10 mouse cellular contexts compared by ENCODE assay signal in the genomic region with DNA sequence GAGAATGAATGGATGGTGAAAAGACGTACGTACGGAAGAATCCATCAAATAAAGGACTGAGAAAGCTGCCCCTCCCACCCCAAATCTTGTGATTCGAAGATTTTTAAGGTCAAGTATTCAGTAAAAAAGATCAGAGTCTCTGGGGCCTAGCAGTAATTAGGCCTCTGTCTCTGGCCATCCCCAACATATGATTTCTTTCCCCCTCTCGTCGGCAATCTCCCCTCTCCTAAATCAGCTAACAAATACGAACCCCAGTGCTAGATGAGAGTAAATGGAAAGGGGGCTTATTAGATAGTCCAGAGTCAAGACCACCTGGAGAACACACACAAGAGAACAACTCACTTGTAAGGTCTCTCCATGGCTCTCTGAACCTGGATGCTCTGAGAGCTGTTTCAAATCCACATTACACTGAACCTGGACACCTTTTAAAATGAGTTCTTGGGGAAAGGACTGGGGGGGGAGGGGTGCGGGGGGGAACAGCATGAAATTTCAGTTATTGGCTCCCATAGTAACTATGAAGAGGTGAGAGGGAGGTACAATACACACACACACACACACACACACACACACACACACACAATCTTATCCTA. TPM values are rescaled to one million over a fixed set of nuclear protein-coding genes. Genes with fewer than 3 reads are reported as not detected.
DNase-seq lines count a peak whose midpoint lies in the region; ATAC-seq and TF ChIP-seq lines count a peak whose summit lies in the region.
"Had no signal": no experiment of that assay in that cellular context is flagged by ENCODE, and none has a peak within 500 bp of the region (broad histone marks: within the 10 kb centered on the region; RNA-seq: fewer than 3 reads in every experiment).

No protein-coding gene starts in this region.

- peaks cover 14% of the 10 kb centered on the region for H3K36me3 ChIP-seq in heart, postnatal 0 days (replicated peaks; ENCODE audit: control insufficient read depth, insufficient read depth, low read length)
- H3K36me3 ChIP-seq in embryonic facial prominence, embryonic 12.5 days: peaks cover 13% of the 10 kb centered on the region
- H3K36me3 ChIP-seq in hindbrain, embryonic 12.5 days: peaks cover 14% of the 10 kb centered on the region
- peaks cover 15% of the 10 kb centered on the region for H3K36me3 ChIP-seq in midbrain, embryonic 13.5 days

- TF ChIP-seq CTCF in heart, postnatal 0 days (IDR thresholded peaks at IDR 0.05; ENCODE audit: low read depth): no peak
- no peak for TF ChIP-seq CTCF in lung, adult 2 months (IDR thresholded peaks at IDR 0.05; ENCODE audit: insufficient read depth, low read length)

- H3K27me3 ChIP-seq in heart, postnatal 0 days (ENCODE audit: control insufficient read depth, insufficient read depth, low read length): no peaks in the 10 kb centered on the region
- H3K27me3 ChIP-seq in embryonic facial prominence, embryonic 12.5 days: no peaks in the 10 kb centered on the region
- no peaks in the 10 kb centered on the region for H3K27me3 ChIP-seq in hindbrain, embryonic 12.5 days
- H3K27me3 ChIP-seq in midbrain, embryonic 13.5 days: no peaks in the 10 kb centered on the region

- H3K4me1 ChIP-seq in heart, postnatal 0 days (ENCODE audit: control insufficient read depth, insufficient read depth): peaks cover 32% of the 10 kb centered on the region
- H3K4me1 ChIP-seq in embryonic facial prominence, embryonic 12.5 days: peaks cover 64% of the 10 kb centered on the region
- H3K4me1 ChIP-seq in hindbrain, embryonic 12.5 days: peaks cover 71% of the 10 kb centered on the region
- H3K4me1 ChIP-seq in midbrain, embryonic 13.5 days (replicated peaks): peaks cover 78% of the 10 kb centered on the region
- peaks cover 15% of the 10 kb centered on the region for H3K4me1 ChIP-seq in lung, adult 2 months (ENCODE audit: control insufficient read depth, insufficient read depth, low read length)

- H3K4me3 ChIP-seq in heart, postnatal 0 days (ENCODE audit: low read depth, low read length): peak overlapping the region; percentile 86
- peak overlapping the region; percentile 65 for H3K4me3 ChIP-seq in embryonic facial prominence, embryonic 12.5 days
- H3K4me3 ChIP-seq in hindbrain, embryonic 12.5 days: peak overlapping the region; percentile 70
- peak overlapping the region; percentile 63 for H3K4me3 ChIP-seq in midbrain, embryonic 13.5 days (replicated peaks)
- no peak overlapping the region for H3K4me3 ChIP-seq in lung, adult 2 months (replicated peaks; ENCODE audit: extremely low read depth, low read depth, low read length)

- intact Hi-C loops in heart, postnatal 36 days (cut with DNase I): no loop called here

- H3K9ac ChIP-seq in heart, postnatal 0 days (replicated peaks; ENCODE audit: low read depth, low read length): peak overlapping the region; percentile 97
- H3K9ac ChIP-seq in embryonic facial prominence, embryonic 12.5 days: peak overlapping the region; percentile 86
- H3K9ac ChIP-seq in hindbrain, embryonic 12.5 days: peak overlapping the region; percentile 98
- H3K9ac ChIP-seq in midbrain, embryonic 13.5 days (replicated peaks): peak overlapping the region; percentile 90

- 75% methylated on average over 8 of the region's 8 CpGs for WGBS in heart, postnatal 0 days
- 48% methylated on average over 8 of the region's 8 CpGs for WGBS in embryonic facial prominence, embryonic 12.5 days
- WGBS in hindbrain, embryonic 12.5 days: 36% methylated on average over 8 of the region's 8 CpGs
- 3% methylated on average over 8 of the region's 8 CpGs for WGBS in midbrain, embryonic 13.5 days
- WGBS in lung, adult 2 months: 72% methylated on average over 8 of the region's 8 CpGs

- peak overlapping the region; percentile 99 for H3K27ac ChIP-seq in heart, postnatal 0 days (ENCODE audit: low read depth)
- H3K27ac ChIP-seq in embryonic facial prominence, embryonic 12.5 days: peak overlapping the region; percentile 97
- peak overlapping the region; percentile 99 for H3K27ac ChIP-seq in hindbrain, embryonic 12.5 days
- H3K27ac ChIP-seq in midbrain, embryonic 13.5 days: peak overlapping the region; percentile 99

- H3K9me3 ChIP-seq in heart, postnatal 0 days (replicated peaks; ENCODE audit: control insufficient read depth, low read length): no peaks in the 10 kb centered on the region
- H3K9me3 ChIP-seq in embryonic facial prominence, embryonic 12.5 days: no peaks in the 10 kb centered on the region
- no peaks in the 10 kb centered on the region for H3K9me3 ChIP-seq in hindbrain, embryonic 12.5 days (replicated peaks)
- no peaks in the 10 kb centered on the region for H3K9me3 ChIP-seq in midbrain, embryonic 13.5 days

- no peak for ATAC-seq in heart, postnatal 0 days (ENCODE audit: insufficient read depth, low read depth)
- ATAC-seq in embryonic facial prominence, embryonic 12.5 days (ENCODE audit: insufficient number of reproducible peaks, insufficient read depth, low FRiP score, low TSS enrichment): no peak
- no peak for ATAC-seq in hindbrain, embryonic 12.5 days (ENCODE audit: low FRiP score)
- ATAC-seq in midbrain, embryonic 13.5 days: no peak

- DNase-seq in heart, postnatal 0 days (ENCODE audit: low spot score): no peak
- no peak for DNase-seq in heart, postnatal 36 days
- DNase-seq in urinary bladder, postnatal 10 days (ENCODE audit: low spot score): no peak
- no peak for DNase-seq in frontal cortex, postnatal 10 days (ENCODE audit: low spot score in 2 of 2)
- DNase-seq in lung, adult 2 months: no peak
- DNase-seq: kidney, adult 18-20 months had no signal

- H3K4me2 ChIP-seq in heart, postnatal 0 days (ENCODE audit: low read depth, low read length): peak overlapping the region; percentile 87
- H3K4me2 ChIP-seq in embryonic facial prominence, embryonic 12.5 days (replicated peaks): peak overlapping the region; percentile 54
- peak overlapping the region; percentile 66 for H3K4me2 ChIP-seq in hindbrain, embryonic 12.5 days (replicated peaks)
- H3K4me2 ChIP-seq in midbrain, embryonic 13.5 days (replicated peaks): peak overlapping the region; percentile 83

- TF ChIP-seq POLR2A in lung, adult 2 months (IDR thresholded peaks at IDR 0.05; ENCODE audit: borderline replicate concordance, extremely low read depth, low read depth, low read length): no peak

- TF ChIP-seq EP300 in heart, postnatal 0 days (IDR thresholded peaks at IDR 0.05; ENCODE audit: low read depth): no peak

RNA-seq across cellular contexts. Expression of a gene that starts 2.3 kb away (rescaled TPM):
- total RNA-seq in heart, postnatal 0 days (2014; rRNA removed; ENCODE audit: low replicate concordance): 0.57 TPM in 1 of 2 replicates, not detected in the other
- 0.18 and 1.0 TPM in 2 replicates for polyA plus RNA-seq in heart, postnatal 0 days (2015; fragmentation: Nextera tagmentation; extraction: Ambion mirVana)
- total RNA-seq in heart, postnatal 36 days (2021): 1 to 10 TPM; 2.1 to 2.3 TPM
- polyA plus RNA-seq in embryonic facial prominence, embryonic 12.5 days (2016; fragmentation: Nextera tagmentation; extraction: Ambion mirVana): 0.51 and 0.63 TPM in 2 replicates
- 0.59 and 1.6 TPM in 2 replicates for polyA plus RNA-seq in hindbrain, embryonic 12.5 days (2016; fragmentation: Nextera tagmentation; extraction: Ambion mirVana)
- polyA plus RNA-seq in midbrain, embryonic 13.5 days (2015; fragmentation: Nextera tagmentation; extraction: Ambion mirVana): 0.82 and 0.92 TPM in 2 replicates
- polyA plus RNA-seq in lung, adult 2 months (2012; rRNA removed): 0.58 and 0.69 TPM in 2 replicates

RNA-seq across cellular contexts. Expression of a gene that starts 7.4 kb away (rescaled TPM):
- total RNA-seq in heart, postnatal 0 days (2014; rRNA removed; ENCODE audit: low replicate concordance): 41.2 and 51.6 TPM in 2 replicates
- 12.7 and 13.9 TPM in 2 replicates for polyA plus RNA-seq in heart, postnatal 0 days (2015; fragmentation: Nextera tagmentation; extraction: Ambion mirVana)
- 10 to 100 TPM; 27.8 to 31.7 TPM for total RNA-seq in heart, postnatal 36 days (2021)
- polyA plus RNA-seq in embryonic facial prominence, embryonic 12.5 days (2016; fragmentation: Nextera tagmentation; extraction: Ambion mirVana): 56.7 and 60.6 TPM in 2 replicates
- polyA plus RNA-seq in hindbrain, embryonic 12.5 days (2016; fragmentation: Nextera tagmentation; extraction: Ambion mirVana): 64.4 and 71.7 TPM in 2 replicates
- polyA plus RNA-seq in midbrain, embryonic 13.5 days (2015; fragmentation: Nextera tagmentation; extraction: Ambion mirVana): 56.0 and 63.6 TPM in 2 replicates
- polyA plus RNA-seq in lung, adult 2 months (2012; rRNA removed): 84.8 and 87.6 TPM in 2 replicates

RNA-seq across cellular contexts. Expression of a gene that starts 28.6 kb away (rescaled TPM):
- total RNA-seq in heart, postnatal 0 days (2014; rRNA removed; ENCODE audit: low replicate concordance): 35.4 and 36.4 TPM in 2 replicates
- 26.9 and 27.6 TPM in 2 replicates for polyA plus RNA-seq in heart, postnatal 0 days (2015; fragmentation: Nextera tagmentation; extraction: Ambion mirVana)
- 10 to 100 TPM; 30.3 to 34.7 TPM for total RNA-seq in heart, postnatal 36 days (2021)
- polyA plus RNA-seq in embryonic facial prominence, embryonic 12.5 days (2016; fragmentation: Nextera tagmentation; extraction: Ambion mirVana): 204 and 214 TPM in 2 replicates
- polyA plus RNA-seq in hindbrain, embryonic 12.5 days (2016; fragmentation: Nextera tagmentation; extraction: Ambion mirVana): 126 and 133 TPM in 2 replicates
- 82.2 and 86.2 TPM in 2 replicates for polyA plus RNA-seq in midbrain, embryonic 13.5 days (2015; fragmentation: Nextera tagmentation; extraction: Ambion mirVana)
- 70.0 and 72.8 TPM in 2 replicates for polyA plus RNA-seq in lung, adult 2 months (2012; rRNA removed)

RNA-seq across cellular contexts. Expression of a gene that starts 29.1 kb away (rescaled TPM):
- not detected in 2 replicates for total RNA-seq in heart, postnatal 0 days (2014; rRNA removed; ENCODE audit: low replicate concordance)
- not detected in 2 replicates for polyA plus RNA-seq in heart, postnatal 0 days (2015; fragmentation: Nextera tagmentation; extraction: Ambion mirVana)
- total RNA-seq in heart, postnatal 36 days (2021): not detected
- polyA plus RNA-seq in embryonic facial prominence, embryonic 12.5 days (2016; fragmentation: Nextera tagmentation; extraction: Ambion mirVana): not detected in 2 replicates
- polyA plus RNA-seq in hindbrain, embryonic 12.5 days (2016; fragmentation: Nextera tagmentation; extraction: Ambion mirVana): not detected in 2 replicates
- not detected in 2 replicates for polyA plus RNA-seq in midbrain, embryonic 13.5 days (2015; fragmentation: Nextera tagmentation; extraction: Ambion mirVana)
- not detected in 2 replicates for polyA plus RNA-seq in lung, adult 2 months (2012; rRNA removed)
- polyA plus RNA-seq: urinary bladder, adult 2 months had no signal
